Mouse (Mus musculus) heart, postnatal 25 days (tissue): ENCODE data around the gene Mrpl27. TPM values are rescaled to one million over a fixed set of nuclear protein-coding genes. Genes with fewer than 3 reads are reported as not detected.
"Not testable (repeated sequence)": the region's sequence is repeated elsewhere in the genome, so short reads cannot be mapped to it uniquely, and the experiment has no call there.

Experiments used
- DNase-seq: peaks from one replicate; pipeline ENCODE4 v3.0.0; 2022; ENCODE audit warnings: low spot score
- intact Hi-C: fragments of 180-260 bp; cut with DNase I; formaldehyde crosslinking; loops from one replicate; pipeline ENCODE4 v1.15.1; 2025
- total RNA-seq, 2 experiments: library from RNA; stranded (reverse); gene quantifications; 2 replicates each; pipeline ENCODE4 v1.2.3; 2021

The Mrpl27 gene
- total RNA-seq, 2 experiments from 2014 or later = 61.7 to 63.8 TPM

DNA sequence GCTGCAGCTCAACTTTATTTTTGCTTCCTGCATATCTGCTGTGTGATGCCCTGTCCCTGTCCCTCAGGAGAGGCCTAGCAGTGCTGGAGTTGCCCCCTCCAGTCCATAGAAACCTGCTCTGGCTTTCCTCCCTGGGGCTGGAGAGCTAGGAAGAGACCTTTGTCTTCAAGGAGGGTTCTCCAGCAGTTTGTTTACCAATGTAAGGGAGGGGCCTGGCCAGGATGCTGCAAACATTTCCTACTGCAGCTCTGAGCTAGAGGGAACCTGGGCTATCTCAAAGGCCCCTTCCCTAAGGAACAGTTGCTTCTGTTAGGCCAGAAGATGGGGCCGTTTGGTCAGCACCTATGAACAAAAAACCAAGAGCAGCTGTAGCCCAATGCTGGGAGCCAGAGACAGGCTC lies 7.8 kb downstream of the Mrpl27 start:
- no peak for DNase-seq
- intact Hi-C loops = no loop called here

- intact Hi-C loops = no loop called here
- DNase-seq = no peak
Measured at GRCm38 (mm10) chr11:94665281-94665680, 11.7 kb downstream of the Mrpl27 start.

DNA sequence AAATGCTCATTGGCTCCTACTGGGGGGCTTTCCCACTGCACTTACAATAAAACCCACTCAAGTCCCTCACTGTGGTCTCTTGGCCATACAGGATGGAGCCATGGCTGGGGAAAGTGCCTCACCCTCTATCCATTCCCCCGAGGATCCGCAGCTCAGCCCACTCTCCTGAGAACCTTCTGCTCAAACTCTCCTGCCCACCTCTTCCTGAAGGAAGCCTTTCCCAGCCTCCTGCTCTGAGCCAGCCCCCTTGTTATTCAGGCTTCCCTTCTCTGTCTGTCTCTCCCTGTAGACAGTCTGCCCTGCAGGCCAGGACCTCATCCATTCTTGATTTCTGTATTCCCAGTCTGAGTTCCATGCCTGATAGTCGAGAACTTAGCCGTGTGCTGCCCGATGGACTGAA lies 21.4 kb downstream of the Mrpl27 start:
- intact Hi-C loops = no loop called here
- DNase-seq = no peak

DNA sequence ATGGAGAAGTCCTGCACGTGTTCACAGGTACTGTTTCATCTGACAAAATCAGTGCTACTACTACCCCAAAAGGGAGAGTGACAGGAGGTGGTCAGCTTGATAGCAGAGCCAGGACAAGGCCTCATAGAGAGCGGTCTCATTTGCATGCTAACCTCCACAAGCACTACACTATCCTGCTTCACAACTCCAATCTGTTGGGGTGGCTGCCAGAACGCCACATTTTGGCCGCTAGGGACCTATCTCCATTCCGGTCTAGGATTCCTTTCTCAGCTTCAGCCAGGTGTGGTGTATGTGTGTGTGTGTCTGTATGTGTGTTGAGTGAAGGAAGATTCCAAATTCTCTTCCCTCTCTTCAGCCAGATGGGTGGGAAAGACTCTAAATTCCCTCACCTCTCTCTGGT lies 21.9 kb downstream of the Mrpl27 start:
- intact Hi-C loops = no loop called here
- DNase-seq = no peak

DNA sequence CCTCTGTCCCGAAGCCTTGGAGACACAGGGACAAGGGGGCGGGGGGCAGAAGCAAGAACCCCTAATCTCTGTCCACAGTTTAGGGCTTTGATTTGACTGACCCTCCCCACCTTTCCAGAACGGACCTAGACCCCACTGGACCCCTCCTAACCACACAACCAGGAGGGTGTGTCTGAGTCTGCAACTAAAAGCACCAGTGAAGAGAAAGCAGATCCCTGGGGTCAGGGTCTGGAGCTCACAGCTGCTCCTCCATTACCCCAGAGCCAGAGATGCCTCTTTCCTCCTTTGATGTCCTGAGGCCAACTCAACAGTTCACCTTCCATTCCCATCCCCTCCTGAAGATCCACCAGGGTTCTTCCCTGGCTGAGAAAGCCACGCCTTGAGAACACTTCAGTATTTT lies 22.7 kb downstream of the Mrpl27 start:
- DNase-seq = no peak
- intact Hi-C loops = no loop called here

- intact Hi-C loops = no loop called here
- peak; percentile 86 for DNase-seq
Measured at GRCm38 (mm10) chr11:94676754-94677606, 23.4 kb downstream of the Mrpl27 start, which contains the start of gene Xylt2. TSS of gene Xylt2 (minus strand) at chr11:94677515.

GRCm38 (mm10) chr11:94677607-94678145 lies 24.1 kb downstream of the Mrpl27 start:
- intact Hi-C loops = no loop called here

GRCm38 (mm10) chr11:94680639-94681038 lies 27.1 kb downstream of the Mrpl27 start:
- no peak for DNase-seq
- intact Hi-C loops = no loop called here

More at GRCm38 (mm10) chr11:94677607-94678145, 24.1 kb downstream of the Mrpl27 start:
- no peak for DNase-seq

DNA sequence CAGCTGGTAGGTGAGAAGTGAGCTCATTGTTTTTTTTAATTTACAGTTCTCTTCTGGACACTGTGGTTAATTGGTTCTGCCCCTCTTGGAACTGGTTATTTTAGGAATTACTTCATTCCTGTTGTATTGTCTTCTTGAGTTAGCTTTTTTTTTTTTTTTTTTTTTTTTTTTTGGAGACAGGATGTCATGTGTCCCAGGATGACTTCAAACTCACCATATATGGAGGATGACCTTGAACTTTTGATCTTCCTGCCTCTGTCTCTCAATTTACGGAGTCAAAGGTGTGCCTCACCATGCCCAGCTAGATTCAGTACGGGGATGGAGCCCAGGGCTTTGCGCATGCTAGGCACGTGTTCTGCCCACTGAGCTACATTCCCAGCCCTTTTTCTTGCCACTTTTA lies 28.1 kb downstream of the Mrpl27 start:
- intact Hi-C loops = no loop called here
- no peak for DNase-seq

GRCm38 (mm10) chr11:94682427-94682826 lies 28.9 kb downstream of the Mrpl27 start:
- intact Hi-C loops = no loop called here
- DNase-seq = no peak

- no peak for DNase-seq
- intact Hi-C loops = no loop called here
Measured at GRCm38 (mm10) chr11:94687178-94687577, 33.6 kb downstream of the Mrpl27 start.

DNA sequence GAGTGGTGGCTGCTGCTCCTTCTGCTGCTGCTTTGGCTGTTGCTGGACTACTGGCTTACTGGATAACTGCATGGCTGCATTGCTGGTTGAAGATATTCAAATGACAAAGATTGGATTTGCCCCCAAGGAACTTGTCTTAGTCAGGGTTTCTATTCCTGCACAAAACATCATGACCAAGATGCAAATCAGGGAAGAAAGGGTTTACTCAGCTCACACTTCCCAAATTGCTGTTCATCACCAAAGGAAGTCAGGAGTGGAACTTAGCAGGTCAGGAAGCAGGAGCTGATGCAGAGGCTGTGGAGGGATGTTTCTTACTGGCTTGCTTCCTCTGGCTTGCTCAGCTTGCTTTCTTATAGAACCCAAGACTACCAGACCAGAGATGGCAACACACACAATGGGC lies 38.9 kb downstream of the Mrpl27 start:
- intact Hi-C loops, DNase-seq: not testable (repeated sequence)

DNA sequence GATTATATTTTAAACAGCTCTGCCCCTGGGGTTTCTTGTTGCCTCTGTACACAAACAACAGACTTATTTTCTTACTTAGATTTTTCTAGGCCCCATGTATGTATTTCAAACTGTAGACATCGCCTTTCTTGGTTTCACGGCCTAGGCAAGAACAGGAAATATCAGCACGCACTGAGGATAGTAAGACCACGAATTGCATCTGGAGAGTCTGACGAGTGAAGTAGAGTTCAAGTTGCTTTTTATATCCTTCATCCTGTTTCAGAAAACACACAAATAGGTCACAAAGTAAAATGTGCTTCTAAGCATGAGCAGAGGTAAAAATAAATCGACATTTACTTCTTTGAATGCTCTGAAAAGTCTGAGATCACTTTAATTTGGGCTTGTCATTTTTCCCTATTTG lies 41.9 kb downstream of the Mrpl27 start:
- no peak for DNase-seq
- intact Hi-C loops = no loop called here

- intact Hi-C loops = no loop called here
- no peak for DNase-seq
Measured at GRCm38 (mm10) chr11:94697140-94697539, 43.6 kb downstream of the Mrpl27 start.

DNA sequence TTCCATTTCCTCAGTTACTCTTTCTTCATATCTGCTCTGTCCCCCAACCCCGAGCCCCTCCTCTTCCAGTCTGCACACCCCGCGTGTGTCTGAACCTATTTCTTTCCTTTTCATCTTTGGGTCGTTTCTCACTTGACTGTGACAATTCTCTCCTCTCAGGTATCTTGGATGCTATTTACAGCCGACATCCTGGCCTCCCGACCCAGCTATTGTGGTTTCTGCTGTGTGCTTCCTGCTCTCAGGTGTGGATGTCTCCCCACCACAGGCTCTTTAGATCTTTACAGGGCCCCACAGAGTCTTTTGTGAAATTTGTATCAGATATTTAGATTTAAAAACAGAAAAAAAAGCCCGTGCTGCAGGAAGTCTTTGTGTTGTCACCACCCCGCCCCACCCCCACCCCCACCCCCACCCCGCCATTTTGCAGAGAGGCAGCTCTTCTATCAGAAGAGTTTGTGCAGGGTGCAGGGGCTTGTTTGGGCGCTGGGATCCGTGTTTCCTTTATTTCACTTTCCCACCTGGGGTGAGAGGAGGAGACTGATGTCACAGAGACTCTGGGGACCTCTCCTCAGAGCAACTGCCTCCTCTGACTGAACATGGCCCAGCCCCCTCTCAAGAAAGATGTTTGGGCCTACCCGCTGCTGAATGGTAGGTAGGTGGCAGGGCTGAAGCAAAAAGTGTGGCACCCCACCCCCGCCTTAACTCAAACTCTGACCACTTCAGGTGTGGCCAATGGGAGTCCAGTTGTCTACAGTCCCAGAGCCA lies 44.3 kb downstream of the Mrpl27 start:
- DNase-seq = no peak
- intact Hi-C loops = no loop called here

DNA sequence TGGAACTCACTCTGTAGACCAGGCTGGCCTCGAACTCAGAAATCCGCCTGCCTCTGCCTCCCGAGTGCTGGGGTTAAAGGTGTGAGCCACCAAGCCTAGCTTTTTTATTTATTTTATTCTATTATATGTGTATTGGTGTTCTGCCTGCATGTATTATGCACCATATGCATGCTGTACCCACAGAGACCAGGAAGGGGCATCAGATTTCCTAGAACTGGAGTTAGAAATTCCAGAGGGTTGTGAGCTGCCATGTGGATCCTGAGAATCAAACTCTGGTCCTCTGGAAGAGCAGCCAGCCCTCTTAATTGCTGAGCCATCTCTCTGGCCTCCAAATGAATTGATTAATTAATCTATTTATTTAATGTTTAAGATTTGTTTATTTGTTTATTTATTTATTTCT lies 45.8 kb downstream of the Mrpl27 start:
- no peak for DNase-seq
- intact Hi-C loops = no loop called here

DNA sequence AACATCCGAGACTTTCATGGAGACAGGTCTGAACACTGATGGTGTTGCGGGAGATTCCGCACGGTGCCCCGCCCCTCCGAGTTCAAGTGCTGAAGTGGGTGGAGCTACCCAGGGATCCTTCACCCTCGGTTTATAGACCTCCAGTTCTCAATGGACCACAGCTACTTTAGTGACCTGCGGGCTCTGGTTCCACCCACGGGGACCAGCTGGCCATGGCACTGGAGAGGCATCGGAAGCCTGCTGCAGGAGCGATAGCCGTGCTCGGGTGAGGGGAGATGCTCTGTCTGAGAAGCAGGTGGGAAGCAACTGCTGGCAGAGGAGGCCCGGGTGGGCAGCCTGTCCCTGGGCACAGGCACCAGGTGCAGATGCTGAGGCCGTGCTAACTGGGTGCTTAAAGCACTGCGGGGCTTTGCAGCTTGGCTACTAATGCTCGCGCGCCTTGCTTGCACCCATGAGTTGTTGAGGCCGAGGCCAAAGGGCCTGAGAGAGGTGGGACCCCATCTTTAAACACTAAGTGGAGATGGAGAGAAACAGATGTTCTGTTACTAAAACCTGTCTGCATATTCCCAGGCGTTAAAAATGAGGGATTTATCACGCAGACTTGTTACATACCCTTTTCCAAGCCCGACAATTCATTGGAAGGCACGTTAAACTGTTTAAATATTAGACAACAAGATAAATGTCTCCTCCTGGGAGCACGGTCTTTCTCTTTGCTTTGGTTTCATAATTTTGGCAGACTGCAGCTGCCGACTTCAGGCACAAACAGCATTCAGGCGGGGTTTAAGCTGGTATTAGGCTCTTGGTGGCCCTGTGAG lies 48.0 kb downstream of the Mrpl27 start:
- no peak for DNase-seq
- intact Hi-C loops = no loop called here

DNA sequence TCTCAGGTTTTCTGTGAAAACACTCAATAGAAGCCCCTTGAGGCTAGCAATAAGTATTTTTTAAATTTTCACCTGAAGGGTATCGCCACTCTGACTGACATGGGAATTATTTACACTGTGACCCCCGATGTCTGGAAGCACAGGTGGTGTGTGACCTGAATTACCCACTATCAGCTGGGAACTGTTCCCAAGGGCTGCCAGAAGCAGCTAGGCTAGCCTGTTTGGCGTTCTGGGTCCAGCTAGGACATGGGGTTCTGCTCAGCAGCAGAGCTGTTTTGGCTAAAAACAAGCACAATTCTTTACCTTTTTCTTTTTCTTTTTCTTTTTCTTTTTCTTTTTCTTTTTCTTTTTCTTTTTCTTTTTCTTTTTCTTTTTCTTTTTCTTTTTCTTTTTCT lies 48.6 kb downstream of the Mrpl27 start:
- DNase-seq = no peak
- intact Hi-C loops = no loop called here

DNA sequence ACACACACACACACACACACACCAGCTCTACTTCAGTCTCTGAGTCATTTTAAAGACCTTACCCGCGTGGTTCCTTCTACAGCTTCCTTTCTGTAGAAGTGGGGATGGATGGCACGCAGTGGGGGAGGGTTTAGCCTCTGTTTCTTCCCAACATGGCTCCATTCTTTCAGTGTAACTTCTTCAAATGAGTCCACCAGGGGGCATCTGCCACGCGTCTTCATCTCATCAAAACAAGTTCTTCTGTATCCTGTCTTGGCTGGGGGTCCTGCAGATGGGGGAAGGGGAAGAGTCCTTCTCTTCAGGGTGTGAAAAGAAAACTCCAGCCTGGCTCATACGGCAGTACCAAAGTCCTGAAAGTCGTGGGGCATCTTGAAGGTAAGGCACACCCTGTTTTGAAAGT lies 50.5 kb downstream of the Mrpl27 start:
- intact Hi-C loops = no loop called here

GRCm38 (mm10) chr11:94704472-94704871 lies 50.9 kb downstream of the Mrpl27 start, which contains the start of gene Gm11541:
TSS of gene Gm11541 (minus strand) at chr11:94704499.
- DNase-seq = no peak
- intact Hi-C loops = no loop called here

More for the DNA sequence above, 50.5 kb downstream of the Mrpl27 start:
- DNase-seq = no peak
